Mouse (Mus musculus) cerebellum, adult 2 months (tissue): ENCODE data around the gene Nr1h5. TPM values are rescaled to one million over a fixed set of nuclear protein-coding genes. Genes with fewer than 3 reads are reported as not detected.
A peak's percentile ranks its signal among the peaks of the same experiment; 100 is the strongest.

Experiments used
- DNase-seq, 2 experiments: peaks; one replicate each; pipeline ENCODE4 v3.0.0; 2021
- H3K27ac ChIP-seq: fragments of 200-500 bp; 2 replicates; pipeline ENCODE4 v1.5.1; 2012; ENCODE audit warnings: low read length, control low read depth, inconsistent platforms; ENCODE audit not compliant: insufficient read depth
- H3K27me3 ChIP-seq: fragments of 200-500 bp; 2 replicates; pipeline ENCODE4 v1.6.1; 2012; ENCODE audit warnings: inconsistent platforms, mild to moderate bottlenecking, low read length, moderate library complexity; ENCODE audit not compliant: control insufficient read depth, insufficient read depth
- H3K4me1 ChIP-seq: fragments of 200-500 bp; 2 replicates; pipeline ENCODE4 v1.6.1; 2011; ENCODE audit warnings: low read length; ENCODE audit not compliant: control insufficient read depth, insufficient read depth
- H3K4me3 ChIP-seq: fragments of 200-500 bp; replicated peaks from 2 replicates; pipeline ENCODE3; 2011; ENCODE audit warnings: mild to moderate bottlenecking, low read depth, low read length, control low read depth; ENCODE audit not compliant: insufficient read depth
- CTCF ChIP-seq: fragments of 200-500 bp; IDR thresholded peaks from 2 replicates; pipeline ENCODE4 v1.5.1; 2011; ENCODE audit warnings: low read depth, mild to moderate bottlenecking, control low read depth, low read length, moderate library complexity, borderline replicate concordance; ENCODE audit not compliant: insufficient read depth
- POLR2A ChIP-seq: fragments of 200-500 bp; IDR thresholded peaks from 2 replicates; pipeline ENCODE4 v1.6.1; 2011; ENCODE audit warnings: low read length, control low read depth, borderline replicate concordance; ENCODE audit not compliant: insufficient read depth
- WGBS: fragments of 180-500 bp; shearing (Covaris S2); methylation state at CpG from one replicate; pipeline ENCODE4 v1.1.7; 2018; 5-methylcytosine and 5-hydroxymethylcytosine counted together
- polyA plus RNA-seq: library from polyadenylated mRNA; depleted of rRNA; stranded (reverse); fragments of >200 nt; gene quantifications from 2 replicates; pipeline ENCODE4 v1.2.3, GENCODE M21; 2012; rRNA removed

Gene Nr1h5
- polyA plus RNA-seq, result 0.05 TPM in 1 of 2 replicates, not detected in the other

DNA sequence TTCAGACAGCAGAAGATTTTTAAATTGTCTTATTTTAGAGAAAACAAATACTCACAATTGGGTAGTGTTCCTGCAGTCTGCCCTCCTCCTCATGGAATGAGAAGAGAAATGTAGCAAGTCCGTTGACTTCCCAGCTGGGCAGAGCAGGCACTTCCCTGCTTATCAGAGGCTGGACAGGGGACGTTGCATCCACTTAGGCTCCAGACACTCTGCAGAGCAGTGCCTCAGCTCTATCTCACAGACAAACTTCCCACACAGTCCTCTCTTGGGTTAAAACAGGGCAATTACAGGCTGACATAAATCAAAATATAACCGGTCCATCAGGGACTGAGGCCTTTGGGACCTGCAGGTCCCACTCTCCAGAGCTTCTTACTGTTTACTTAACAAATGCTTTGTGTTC, at the start of gene Nr1h5:
Gene Nr1h5 (minus strand): TSS at position 101 of the 400 bp plus-strand sequence.
- Histone ChIP-seq H3K27ac (no peak within 1 kb of the TSS), H3K4me3 (no peak within 1 kb of the TSS), H3K4me1 (no peaks in the 10 kb centered on the region), H3K27me3 (no peaks in the 10 kb centered on the region)
- DNase-seq, result no peak
- no peak for TF ChIP-seq POLR2A
- TF ChIP-seq CTCF, result no peak
- 69% methylated on average over 3 of the region's 3 CpGs for WGBS

DNA sequence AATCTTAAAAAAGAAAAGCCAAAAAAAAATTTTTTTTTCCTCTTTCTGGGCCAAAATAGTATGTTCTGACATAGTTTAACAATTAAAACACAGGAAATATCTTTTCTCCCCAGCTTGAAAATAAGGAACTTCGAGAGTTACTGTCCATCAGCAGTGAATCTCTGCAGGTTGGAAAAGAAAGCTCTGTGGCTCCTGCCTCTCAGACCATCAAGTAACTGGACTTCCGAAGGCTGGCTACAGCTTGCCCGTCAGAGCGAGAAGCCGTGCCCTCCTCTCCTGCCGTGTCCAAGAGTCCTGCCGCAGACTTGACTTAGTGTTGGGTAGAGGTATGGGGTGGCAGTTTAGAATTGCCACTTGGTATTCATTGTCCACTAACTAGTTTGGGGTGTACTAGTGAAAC, 37.7 kb upstream of the Nr1h5 start:
- DNase-seq, result no peak
- WGBS, result 94% methylated on average over 7 of the region's 7 CpGs
- Histone ChIP-seq H3K27me3 (no peaks in the 10 kb centered on the region), H3K4me1 (no peaks in the 10 kb centered on the region), H3K4me3 (no peak overlapping the region), H3K27ac (no peak overlapping the region)
- no peak for TF ChIP-seq CTCF
- no peak for TF ChIP-seq POLR2A

DNA sequence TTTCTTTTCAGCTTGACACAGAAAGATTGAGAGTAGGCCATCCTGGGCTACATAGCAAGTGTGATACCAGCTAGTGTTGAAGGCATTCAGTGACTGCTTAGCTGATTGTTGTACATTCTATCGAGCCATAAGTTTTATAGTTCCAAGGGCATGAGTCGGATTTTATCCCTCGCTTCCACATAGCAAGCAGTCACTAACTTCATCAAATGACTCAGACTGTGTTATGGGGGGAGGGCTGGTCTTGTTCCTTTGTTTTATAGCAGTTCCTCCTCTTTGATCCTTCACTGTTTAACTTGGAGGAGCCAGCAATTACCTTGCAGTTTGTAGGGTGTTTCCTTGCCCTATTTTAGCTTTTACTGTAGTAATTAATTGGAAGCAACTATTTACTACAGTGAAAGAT, 33.7 kb upstream of the Nr1h5 start:
- H3K4me3 ChIP-seq, result no peak overlapping the region
- H3K4me1 ChIP-seq, result no peaks in the 10 kb centered on the region; the same call in 1 of the 2 replicates
- WGBS, result 87% methylated on average over 3 of the region's 3 CpGs
- DNase-seq, result no peak
- H3K27me3 ChIP-seq, result no peaks in the 10 kb centered on the region
- no peak overlapping the region for H3K27ac ChIP-seq
- TF ChIP-seq CTCF (no peak), POLR2A (no peak)

DNA sequence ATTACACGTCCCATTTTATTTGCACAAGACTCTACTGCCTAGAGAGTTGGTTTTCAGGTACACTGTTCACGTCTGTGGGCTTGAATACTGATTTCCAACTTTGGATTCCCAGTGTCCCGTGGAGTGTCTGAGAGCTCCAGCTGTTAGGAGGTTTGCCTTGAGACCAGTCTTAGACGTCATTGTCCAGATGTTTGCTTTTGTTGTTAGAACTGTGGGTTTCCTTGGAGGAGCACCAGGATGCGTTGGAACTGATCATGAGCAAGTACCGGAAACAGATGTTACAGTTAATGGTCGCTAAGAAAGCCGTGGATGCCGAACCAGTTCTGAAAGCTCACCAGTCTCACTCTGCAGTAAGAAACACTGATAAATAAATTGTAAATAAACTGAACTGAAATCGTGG, 33.1 kb upstream of the Nr1h5 start:
- Histone ChIP-seq H3K4me1 (no peaks in the 10 kb centered on the region; the same call in 1 of the 2 replicates), H3K27me3 (no peaks in the 10 kb centered on the region), H3K27ac (no peak overlapping the region), H3K4me3 (no peak overlapping the region)
- TF ChIP-seq POLR2A, result no peak
- no peak for TF ChIP-seq CTCF
- WGBS, result 69% methylated on average over 10 of the region's 10 CpGs
- DNase-seq, result no peak

DNA sequence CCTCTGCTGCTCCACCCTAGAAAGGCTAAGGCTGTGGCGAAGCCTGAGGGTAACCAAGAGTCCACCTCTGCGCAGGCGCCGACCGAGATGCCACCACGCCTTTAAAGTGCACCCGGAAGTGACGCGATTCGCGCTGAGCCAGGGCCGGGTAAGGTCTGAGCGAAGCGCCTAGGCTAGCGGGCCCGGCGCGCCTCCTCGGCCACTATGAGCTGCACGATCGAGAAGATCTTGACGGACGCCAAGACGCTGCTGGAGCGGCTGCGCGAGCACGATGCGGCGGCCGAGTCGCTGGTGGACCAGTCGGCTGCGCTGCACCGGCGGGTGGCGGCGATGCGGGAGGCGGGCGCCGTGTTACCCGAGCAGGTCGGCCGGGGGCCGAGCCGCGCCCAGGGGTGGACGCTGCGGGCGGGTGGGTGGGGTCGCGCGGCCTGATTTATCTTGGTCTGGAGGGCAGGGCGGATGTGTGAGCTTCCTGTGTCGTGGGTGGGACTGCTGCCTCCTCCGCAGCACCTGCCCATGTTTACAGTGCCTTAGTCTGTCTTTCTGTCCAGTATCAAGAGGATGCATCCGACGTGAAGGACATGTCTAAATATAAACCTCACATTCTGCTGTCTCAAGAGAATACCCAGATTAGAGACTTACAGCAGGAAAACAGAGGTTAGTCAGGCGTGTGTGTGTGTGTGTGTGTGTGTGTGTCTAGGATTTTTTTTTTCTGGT, 31.8 kb upstream of the Nr1h5 start, which contains the start of gene Sike1:
Gene Sike1 (plus strand): TSS at position 104 of the 717 bp plus-strand sequence.
- WGBS, result under 1% methylated on average over 60 of the region's 60 CpGs
- H3K4me3 ChIP-seq, result peak within 1 kb of the TSS; percentile 96
- peak within 1 kb of the TSS; percentile 85 for H3K27ac ChIP-seq
- H3K4me1 ChIP-seq, result no peaks in the 10 kb centered on the region; the same call in 1 of the 2 replicates
- DNase-seq, result peak; percentile 93 to 95
- H3K27me3 ChIP-seq, result no peaks in the 10 kb centered on the region
- TF ChIP-seq POLR2A, result peak; percentile 88
- TF ChIP-seq CTCF, result no peak

DNA sequence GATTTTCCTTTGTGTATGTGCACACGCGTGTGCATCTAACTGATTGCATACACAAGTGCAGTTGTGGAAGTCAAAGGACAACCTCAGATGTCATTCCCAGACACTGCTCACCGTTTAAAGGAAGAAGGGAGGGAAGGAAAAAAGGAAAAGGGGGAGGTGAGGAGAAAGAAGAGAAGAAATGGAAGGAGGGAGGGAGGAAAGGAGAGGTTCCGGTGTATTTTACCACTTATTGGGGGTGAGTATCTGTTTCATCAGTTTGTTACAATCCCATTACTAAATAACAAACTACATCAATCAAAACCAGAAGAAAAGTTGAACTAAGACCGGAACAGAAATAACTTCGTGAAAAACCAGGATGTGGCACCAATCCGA, 31.3 kb upstream of the Nr1h5 start:
- TF ChIP-seq POLR2A (no peak), CTCF (no peak)
- Histone ChIP-seq H3K4me3 (peak overlapping the region; percentile 96), H3K27me3 (no peaks in the 10 kb centered on the region), H3K4me1 (no peaks in the 10 kb centered on the region; the same call in 1 of the 2 replicates), H3K27ac (peak overlapping the region; percentile 15; the same call in 1 of the 2 replicates)
- WGBS, result 42% methylated on average over 7 of the region's 7 CpGs
- DNase-seq, result no peak

DNA sequence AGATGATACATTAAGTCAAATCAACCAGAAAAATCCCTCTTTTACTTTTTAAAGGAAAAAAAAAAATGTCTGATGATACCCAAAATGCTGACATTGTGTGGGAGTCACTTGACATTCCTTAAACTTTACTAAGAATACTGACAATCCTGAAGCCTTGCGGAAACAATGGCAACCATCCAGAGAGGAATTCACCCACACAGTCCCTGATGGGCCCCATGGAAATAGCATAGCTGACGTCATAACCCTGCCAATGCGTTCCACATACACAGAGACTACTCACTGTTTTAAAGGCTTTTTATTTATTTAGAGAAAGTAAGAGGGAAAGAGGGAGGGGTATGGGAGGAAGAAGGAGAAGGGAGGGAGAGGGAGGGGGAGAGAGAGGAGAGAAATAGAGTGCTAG, 29.0 kb upstream of the Nr1h5 start:
- Histone ChIP-seq H3K27ac (no peak overlapping the region), H3K27me3 (no peaks in the 10 kb centered on the region), H3K4me3 (no peak overlapping the region), H3K4me1 (no peaks in the 10 kb centered on the region; the same call in 1 of the 2 replicates)
- no peak for TF ChIP-seq CTCF
- TF ChIP-seq POLR2A, result no peak
- no peak for DNase-seq
- WGBS, result 33% methylated on average over 3 of the region's 3 CpGs

DNA sequence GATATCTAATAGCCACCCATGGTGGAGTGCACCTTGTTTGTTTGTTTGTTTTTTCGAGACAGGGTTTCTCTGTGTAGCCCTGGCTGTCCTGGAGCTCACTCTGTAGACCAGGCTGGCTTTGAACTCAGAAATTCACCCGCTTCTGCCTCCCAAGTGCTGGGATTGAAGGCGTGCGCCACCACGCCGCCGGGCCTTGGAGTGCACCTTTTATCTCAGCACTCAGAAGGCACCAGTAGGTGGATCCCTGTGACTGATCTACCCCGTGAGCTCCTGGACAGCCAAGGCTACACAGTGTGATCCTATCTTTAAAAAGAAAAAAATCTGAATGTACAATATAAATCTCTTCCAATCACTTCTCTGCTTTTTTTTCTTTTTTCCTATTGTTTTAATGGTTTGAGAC, 27.1 kb upstream of the Nr1h5 start:
- Histone ChIP-seq H3K27me3 (no peaks in the 10 kb centered on the region), H3K27ac (no peak overlapping the region), H3K4me3 (no peak overlapping the region), H3K4me1 (no peaks in the 10 kb centered on the region; the same call in 1 of the 2 replicates)
- WGBS, result 76% methylated on average over 8 of the region's 8 CpGs
- no peak for TF ChIP-seq POLR2A
- TF ChIP-seq CTCF, result no peak
- DNase-seq, result no peak
